Mouse (Mus musculus): ENCODE measurements around the gene Ube2i. TPM values are rescaled to one million over a fixed set of nuclear protein-coding genes. Genes with fewer than 3 reads are reported as not detected.

The Ube2i gene
- total RNA-seq, 2 experiments from 2014 or later: 371 to 391 TPM

GRCm38 (mm10) chr17:25219492-25220295 is 54.7 kb downstream of the Ube2i start:
- DNase-seq (ENCODE audit: low spot score in 2 of 2): no peak

GRCm38 (mm10) chr17:25218967-25219366 is 55.5 kb downstream of the Ube2i start:
- DNase-seq (ENCODE audit: low spot score in 2 of 2): no peak

- DNase-seq (ENCODE audit: low spot score in 2 of 2): no peak
Observed at GRCm38 (mm10) chr17:25215431-25215830, 59.0 kb downstream of the Ube2i start.

Small RNA genes lying within 50 kb of the gene (microRNA-seq; reads per million reads assigned to microRNA genes)
- 16.0 reads per million, percentile 27 among the genes with 10 or more reads in this experiment for gene Mir3547

Other genes with a start within 250 kb of the Ube2i start
- 10 to 100 TPM; 25.5 to 26.4 TPM for gene Tmem204, start 191.0 kb downstream of the Ube2i start, total RNA-seq (2021)
- 10 to 100 TPM; 30.3 to 35.1 TPM for gene Telo2, start 158.7 kb downstream of the Ube2i start, total RNA-seq (2021)
- under 1 TPM; 0.36 to 0.76 TPM for gene Ptx4, start 153.9 kb downstream of the Ube2i start, total RNA-seq (2021)
- 10 to 100 TPM; 34.6 to 38.6 TPM for gene Clcn7, start 141.2 kb downstream of the Ube2i start, total RNA-seq (2021)
- gene Ccdc154, start 112.2 kb downstream of the Ube2i start, total RNA-seq (2021): under 1 TPM; 0.20 to 0.25 TPM
- gene Gm38655, start 99.2 kb downstream of the Ube2i start, total RNA-seq (2021): under 1 TPM; 0.45 to 0.48 TPM
- gene BC003965, start 90.1 kb downstream of the Ube2i start, total RNA-seq (2021): 10 to 100 TPM; 17.7 to 18.3 TPM
- gene Unkl, start 86.2 kb downstream of the Ube2i start, total RNA-seq (2021): 10 to 100 TPM; 20.8 to 21.6 TPM
- gene Gnptg, start 34.5 kb downstream of the Ube2i start, total RNA-seq (2021): 10 to 100 TPM; 39.0 to 40.6 TPM
- gene Tsr3, start 34.5 kb downstream of the Ube2i start, total RNA-seq (2021): 10 to 100 TPM; 35.6 to 36.5 TPM
- gene Baiap3, start 18.3 kb downstream of the Ube2i start, total RNA-seq (2021): 10 to 100 TPM; 24.4 to 30.7 TPM
- gene Prss34, start 23.8 kb upstream of the Ube2i start, total RNA-seq (2021): 1 to 10 TPM; 2.4 to 4.6 TPM
- not detected for gene Prss28, start 34.0 kb upstream of the Ube2i start, total RNA-seq (2021)
- gene Prss29, start 44.0 kb upstream of the Ube2i start, total RNA-seq (2021): not detected
- gene Tpsab1, start 70.9 kb upstream of the Ube2i start, total RNA-seq (2021): 1 to 10 TPM; 3.3 to 6.7 TPM
- 10 to 100 TPM; 10.3 to 19.6 TPM for gene Tpsb2, start 91.7 kb upstream of the Ube2i start, total RNA-seq (2021)
- gene Tpsg1, start 94.7 kb upstream of the Ube2i start, total RNA-seq (2021): under 1 TPM in 1 of 2 experiments, not detected in 1; 0.56 TPM
- gene Cacna1h, start 159.2 kb upstream of the Ube2i start, total RNA-seq (2021): 10 to 100 TPM; 64.1 to 65.3 TPM
- not detected for gene Tekt4, start 180.0 kb upstream of the Ube2i start, total RNA-seq (2021)
- gene Sstr5, start 222.7 kb upstream of the Ube2i start, total RNA-seq (2021): under 1 TPM; 0.14 to 0.22 TPM